Mouse (Mus musculus): ENCODE data around the gene Gm28308. TPM values are rescaled to one million over a fixed set of nuclear protein-coding genes. Genes with fewer than 3 reads are reported as not detected.
A peak's percentile ranks its signal among the peaks of the same experiment; 100 is the strongest.

Gm28308 gene
- polyA plus RNA-seq (2012; rRNA removed) (3.2 and 4.6 TPM in 2 replicates), polyA plus RNA-seq (2014; fragmentation: Nextera tagmentation; extraction: Ambion mirVana) (1.1 TPM in 1 of 2 replicates, not detected in the other)

DNA sequence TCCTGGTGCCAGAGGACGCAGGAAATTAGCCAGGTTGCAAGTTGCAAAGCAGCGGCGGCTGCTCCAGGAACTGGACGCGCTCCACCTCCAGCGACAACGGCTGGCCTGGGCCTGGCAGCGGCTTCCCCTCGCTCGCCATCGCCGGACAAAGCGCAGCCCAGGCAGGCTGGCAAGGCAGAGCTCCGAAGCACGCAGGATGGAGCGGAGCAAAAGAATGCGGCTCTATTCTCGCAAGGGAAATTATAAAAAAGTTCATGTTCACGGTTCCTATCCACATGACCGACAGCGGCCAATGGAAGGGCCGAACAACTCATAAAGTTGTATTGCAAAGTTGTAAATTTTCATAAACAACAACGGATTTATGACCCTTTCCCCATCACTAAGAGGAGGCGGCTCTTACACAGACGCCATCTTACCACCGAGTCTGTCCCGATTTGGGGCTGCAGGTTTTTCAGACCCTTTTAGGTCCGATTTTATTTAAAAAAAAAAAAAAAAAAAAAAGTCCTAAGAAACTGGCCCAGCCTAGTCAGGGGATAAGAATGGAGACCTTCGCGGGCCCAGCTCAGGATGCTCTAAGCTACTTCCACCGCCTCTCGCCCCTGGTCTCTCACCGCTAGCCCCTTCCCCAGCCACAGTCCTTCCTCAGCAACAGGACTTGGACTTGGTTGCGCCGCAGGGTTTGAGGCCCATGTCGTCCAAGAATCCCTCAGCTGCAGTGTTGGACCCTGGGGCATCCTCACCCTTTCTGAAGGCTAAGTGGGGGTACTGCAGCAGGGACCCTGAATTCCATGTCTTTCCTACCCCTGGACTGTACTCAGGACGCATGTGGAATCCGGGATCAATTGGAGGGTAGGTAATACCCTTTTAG lies at the start of gene Gm28308, which contains the start of gene Hoxa3:
TSS of gene Gm28308 (minus strand) at position 221 of the 868 bp plus-strand sequence.
TSS of gene Hoxa3 (minus strand) at position 218 of the 868 bp plus-strand sequence.
- peak within 1 kb of the TSS; percentile 75 for H3K4me2 ChIP-seq (replicated peaks; ENCODE audit: low read depth, low read length, severe bottlenecking)
- ATAC-seq (ENCODE audit: low FRiP score, low read depth) (peak; percentile 68), DNase-seq (ENCODE audit: low spot score) (peak; percentile 86)
- H3K4me3 ChIP-seq (replicated peaks; ENCODE audit: low read length) = peak within 1 kb of the TSS; percentile 65
- H3K27ac ChIP-seq (replicated peaks; ENCODE audit: low read depth, low read length) = peak within 1 kb of the TSS; percentile 91
- no peaks in the 10 kb centered on the region for H3K9me3 ChIP-seq (ENCODE audit: control insufficient read depth, low read length)
- peaks cover 50% of the 10 kb centered on the region for H3K4me1 ChIP-seq (ENCODE audit: control insufficient read depth, insufficient read depth, low read length)
- WGBS = 2% methylated on average over 38 of the region's 38 CpGs
- peaks cover 29% of the 10 kb centered on the region for H3K27me3 ChIP-seq (ENCODE audit: control insufficient read depth, insufficient read depth, low read length)
- peak within 1 kb of the TSS; percentile 84 for H3K9ac ChIP-seq (ENCODE audit: low read depth, low read length, severe bottlenecking)
- H3K36me3 ChIP-seq (ENCODE audit: control insufficient read depth, insufficient read depth, low read length) = no peaks in the 10 kb centered on the region
- TF ChIP-seq POLR2A (IDR thresholded peaks at IDR 0.05; ENCODE audit: borderline replicate concordance, extremely low read depth, insufficient read depth, insufficient read length) = peak; percentile 92; the same call in 1 of the 2 replicates

- peak overlapping the region; percentile 76 for H3K4me3 ChIP-seq (replicated peaks; ENCODE audit: low read length)
- H3K9me3 ChIP-seq (ENCODE audit: control insufficient read depth, low read length) = no peaks in the 10 kb centered on the region
- WGBS = 4% methylated on average over 24 of the region's 24 CpGs
- H3K4me2 ChIP-seq (replicated peaks; ENCODE audit: low read depth, low read length, severe bottlenecking) = peak overlapping the region; percentile 96
- H3K36me3 ChIP-seq (ENCODE audit: control insufficient read depth, insufficient read depth, low read length) = 0 out of 2 replicates have a peak, but pooled peaks cover 4% of the 10 kb centered on the region
- H3K9ac ChIP-seq (ENCODE audit: low read depth, low read length, severe bottlenecking) = peak overlapping the region; percentile 99
- ATAC-seq (ENCODE audit: low FRiP score, low read depth) (no peak), DNase-seq (ENCODE audit: low spot score) (peak; percentile 7)
- H3K27me3 ChIP-seq (ENCODE audit: control insufficient read depth, insufficient read depth, low read length) = 0 out of 2 replicates have a peak, but pooled peaks cover 12% of the 10 kb centered on the region
- TF ChIP-seq POLR2A (IDR thresholded peaks at IDR 0.05; ENCODE audit: borderline replicate concordance, extremely low read depth, insufficient read depth, insufficient read length) = no peak
- H3K4me1 ChIP-seq (ENCODE audit: control insufficient read depth, insufficient read depth, low read length) = 0 out of 2 replicates have a peak, but pooled peaks cover 5% of the 10 kb centered on the region
- peak overlapping the region; percentile 95 for H3K27ac ChIP-seq (replicated peaks; ENCODE audit: low read depth, low read length)
Measured at GRCm38 (mm10) chr6:52262463-52263320, 49.6 kb upstream of the Gm28308 start.

- Histone ChIP-seq H3K27me3 (ENCODE audit: control insufficient read depth, insufficient read depth, low read length) (0 out of 2 replicates have a peak, but pooled peaks cover 12% of the 10 kb centered on the region), H3K4me1 (ENCODE audit: control insufficient read depth, insufficient read depth, low read length) (0 out of 2 replicates have a peak, but pooled peaks cover 5% of the 10 kb centered on the region), H3K4me2 (replicated peaks; ENCODE audit: low read depth, low read length, severe bottlenecking) (peak overlapping the region; percentile 96), H3K27ac (replicated peaks; ENCODE audit: low read depth, low read length) (peak overlapping the region; percentile 95), H3K9ac (ENCODE audit: low read depth, low read length, severe bottlenecking) (peak overlapping the region; percentile 99), H3K36me3 (ENCODE audit: control insufficient read depth, insufficient read depth, low read length) (0 out of 2 replicates have a peak, but pooled peaks cover 4% of the 10 kb centered on the region), H3K9me3 (ENCODE audit: control insufficient read depth, low read length) (no peaks in the 10 kb centered on the region), H3K4me3 (replicated peaks; ENCODE audit: low read length) (peak overlapping the region; percentile 76)
- ATAC-seq (ENCODE audit: low FRiP score, low read depth) (no peak), DNase-seq (ENCODE audit: low spot score) (peak; percentile 12)
- 7% methylated on average over 9 of the region's 9 CpGs for WGBS
- TF ChIP-seq POLR2A (IDR thresholded peaks at IDR 0.05; ENCODE audit: borderline replicate concordance, extremely low read depth, insufficient read depth, insufficient read length) = no peak
Measured at GRCm38 (mm10) chr6:52261751-52262462, 48.8 kb upstream of the Gm28308 start.

- H3K9me3 ChIP-seq (ENCODE audit: control insufficient read depth, low read length) = no peaks in the 10 kb centered on the region
- 0 out of 2 replicates have a peak, but pooled peaks cover 9% of the 10 kb centered on the region for H3K27me3 ChIP-seq (ENCODE audit: control insufficient read depth, insufficient read depth, low read length)
- DNase-seq (ENCODE audit: low spot score) = no peak
- peak within 1 kb of the TSS; percentile 76 for H3K4me3 ChIP-seq (replicated peaks; ENCODE audit: low read length)
- ATAC-seq (ENCODE audit: low FRiP score, low read depth) = peak; percentile 87
- H3K36me3 ChIP-seq (ENCODE audit: control insufficient read depth, insufficient read depth, low read length) = peaks cover 10% of the 10 kb centered on the region; the same call in 1 of the 2 replicates
- 0 out of 2 replicates have a peak, but pooled peaks cover 4% of the 10 kb centered on the region for H3K4me1 ChIP-seq (ENCODE audit: control insufficient read depth, insufficient read depth, low read length)
- H3K4me2 ChIP-seq (replicated peaks; ENCODE audit: low read depth, low read length, severe bottlenecking) = peak within 1 kb of the TSS; percentile 96
- TF ChIP-seq POLR2A (IDR thresholded peaks at IDR 0.05; ENCODE audit: borderline replicate concordance, extremely low read depth, insufficient read depth, insufficient read length) = 0 out of 2 replicates have a peak, but pooled peaks have one; percentile 29
- WGBS = under 1% methylated on average over 32 of the region's 72 CpGs
- H3K9ac ChIP-seq (ENCODE audit: low read depth, low read length, severe bottlenecking) = peak within 1 kb of the TSS; percentile 99
- peak within 1 kb of the TSS; percentile 95 for H3K27ac ChIP-seq (replicated peaks; ENCODE audit: low read depth, low read length)
Measured at GRCm38 (mm10) chr6:52260654-52261575, 47.8 kb upstream of the Gm28308 start, which contains the start of gene Hoxa13. Gene Hoxa13 (minus strand): TSS chr6:52260880.
